Mouse (Mus musculus) hindbrain, embryonic 11.5 days (tissue): ENCODE results near the gene Ranbp17. TPM values are rescaled to one million over a fixed set of nuclear protein-coding genes. Genes with fewer than 3 reads are reported as not detected.

Source experiments
- ATAC-seq: fragments of 200-750 bp; cut with Nextera tagmentation; 2 replicates; pipeline ENCODE4 v1.8.0; 2017; ENCODE audit warnings: mild to moderate bottlenecking, moderate TSS enrichment, moderate library complexity; ENCODE audit not compliant: low FRiP score
- DNase-seq: peaks from one replicate; pipeline ENCODE4 v3.0.0-alpha.2; 2015; ENCODE audit warnings: low spot score
- H3K27ac ChIP-seq: fragments of 300-500 bp; sonication (generic); 2 replicates; pipeline ENCODE4 v1.5.1; 2014; ENCODE audit warnings: mild to moderate bottlenecking, low read depth, low read length
- H3K27me3 ChIP-seq: fragments of 300-500 bp; sonication (generic); 2 replicates; pipeline ENCODE4 v1.6.1; 2014; ENCODE audit warnings: mild to moderate bottlenecking, low read length, moderate library complexity, mixed read lengths; ENCODE audit not compliant: control insufficient read depth, insufficient read depth
- H3K36me3 ChIP-seq: fragments of 300-500 bp; sonication (generic); 2 replicates; pipeline ENCODE4 v1.6.1; 2014; ENCODE audit warnings: mild to moderate bottlenecking, low read length, moderate library complexity, mixed read lengths; ENCODE audit not compliant: control insufficient read depth, insufficient read depth
- H3K4me1 ChIP-seq: fragments of 300-500 bp; sonication (generic); replicated peaks from 2 replicates; pipeline ENCODE4 v1.6.1; 2014; ENCODE audit warnings: low read length, mixed read lengths; ENCODE audit not compliant: control insufficient read depth, insufficient read depth
- H3K4me2 ChIP-seq: fragments of 300-500 bp; sonication (generic); replicated peaks from 2 replicates; pipeline ENCODE4 v1.6.1; 2014; ENCODE audit warnings: mild to moderate bottlenecking, low read depth, low read length
- H3K4me3 ChIP-seq: fragments of 300-500 bp; sonication (generic); 2 replicates; pipeline ENCODE4 v1.5.1; 2014; ENCODE audit warnings: low read depth, low read length
- H3K9ac ChIP-seq: fragments of 300-500 bp; sonication (generic); 2 replicates; pipeline ENCODE4 v1.6.1; 2014; ENCODE audit warnings: low read depth, low read length
- H3K9me3 ChIP-seq: fragments of 300-500 bp; sonication (generic); 2 replicates; pipeline ENCODE4 v1.6.1; 2016; ENCODE audit warnings: low read length; ENCODE audit not compliant: control insufficient read depth
- WGBS: fragments of 180-500 bp; shearing (Covaris S2); extraction: QIAGEN DNeasy Blood & Tissue Kit; methylation state at CpG from one replicate; pipeline ENCODE4 v1.1.7; 2014; 5-methylcytosine and 5-hydroxymethylcytosine counted together
- polyA plus RNA-seq: library from polyadenylated mRNA; unstranded; fragments of >200 nt; fragmentation: Nextera tagmentation; extraction: Ambion mirVana; gene quantifications from 2 replicates; pipeline ENCODE4 v1.2.1, GENCODE M21; 2014

Ranbp17 gene
- polyA plus RNA-seq, 1 experiment from 2014 or later = 14.8 TPM

GRCm38 (mm10) chr11:33170489-33170888 lies 343.1 kb downstream of the Ranbp17 start:
- H3K9ac ChIP-seq = no peak overlapping the region
- ATAC-seq = no peak

DNA sequence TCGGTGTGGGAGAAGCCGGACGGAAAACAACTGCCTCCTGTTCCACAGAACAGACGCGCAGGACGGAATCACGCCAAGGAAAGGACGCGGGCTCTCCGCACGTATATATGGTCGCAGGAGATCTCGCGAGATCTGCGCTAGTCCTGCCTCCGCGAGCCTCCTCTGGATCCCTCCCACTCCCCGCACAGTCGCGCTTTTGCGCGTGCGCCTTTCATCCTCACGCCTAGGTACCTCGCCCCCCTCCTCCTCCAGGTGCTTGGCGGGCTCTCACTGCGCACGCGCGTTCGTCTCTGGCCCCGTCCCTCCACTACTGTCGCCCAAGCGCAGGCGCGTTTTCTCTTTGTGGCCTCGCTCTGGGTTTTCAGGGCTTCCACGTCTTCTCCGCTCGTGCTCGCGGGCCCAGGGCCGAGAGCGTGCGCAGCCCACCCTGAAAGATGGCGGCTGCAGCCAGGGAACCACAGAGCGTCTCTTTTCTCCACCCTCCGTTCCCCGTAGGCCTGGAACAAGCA lies 350.5 kb downstream of the Ranbp17 start, which contains the start of gene Npm1:
TSS of gene Npm1 (minus strand) at position 209 of the 509 bp plus-strand sequence.
- ATAC-seq = peak; percentile 95
- Histone ChIP-seq H3K4me3 (peak within 1 kb of the TSS; percentile 98), H3K4me2 (peak within 1 kb of the TSS; percentile 72), H3K9me3 (no peaks in the 10 kb centered on the region), H3K36me3 (peaks cover 2% of the 10 kb centered on the region; the same call in 1 of the 2 replicates), H3K27ac (peak within 1 kb of the TSS; percentile 89), H3K27me3 (no peaks in the 10 kb centered on the region), H3K9ac (peak within 1 kb of the TSS; percentile 94), H3K4me1 (no peaks in the 10 kb centered on the region)
- WGBS = 4% methylated on average over 49 of the region's 49 CpGs
- peak; percentile 100 for DNase-seq

More at GRCm38 (mm10) chr11:33170489-33170888, 343.1 kb downstream of the Ranbp17 start:
- WGBS = 17% methylated on average over 9 of the region's 9 CpGs
- DNase-seq = peak; percentile 82
- Histone ChIP-seq H3K4me1 (no peaks in the 10 kb centered on the region), H3K27me3 (no peaks in the 10 kb centered on the region), H3K27ac (no peak overlapping the region), H3K4me2 (no peak overlapping the region), H3K4me3 (no peak overlapping the region), H3K9me3 (no peaks in the 10 kb centered on the region), H3K36me3 (no peaks in the 10 kb centered on the region)

- Histone ChIP-seq H3K27me3 (no peaks in the 10 kb centered on the region), H3K27ac (peak overlapping the region; percentile 79), H3K4me2 (peak overlapping the region; percentile 72), H3K36me3 (peaks cover 2% of the 10 kb centered on the region; the same call in 1 of the 2 replicates), H3K9me3 (no peaks in the 10 kb centered on the region), H3K9ac (peak overlapping the region; percentile 94), H3K4me3 (peak overlapping the region; percentile 98), H3K4me1 (no peaks in the 10 kb centered on the region)
- ATAC-seq = peak; percentile 75
- 4% methylated on average over 51 of the region's 53 CpGs for WGBS
- peak; percentile 90 for DNase-seq
Measured at GRCm38 (mm10) chr11:33162211-33162997, 351.1 kb downstream of the Ranbp17 start.

Other genes starting within 250 kb of the Ranbp17 start
- gene Gm12117, start 237.0 kb downstream of the Ranbp17 start, polyA plus RNA-seq = 0.34 TPM in 1 of 2 replicates, not detected in the other
- 3.6 and 6.0 TPM in 2 replicates for gene Gabrp, start 65.2 kb upstream of the Ranbp17 start, polyA plus RNA-seq
- gene D130052B06Rik, start 85.6 kb upstream of the Ranbp17 start, polyA plus RNA-seq = 0.08 TPM in 1 of 2 replicates, not detected in the other